Mouse (Mus musculus): ENCODE data around the gene Uba7. TPM values are rescaled to one million over a fixed set of nuclear protein-coding genes. Genes with fewer than 3 reads are reported as not detected.

The Uba7 gene
- total and polyA plus RNA-seq, 3 experiments = 18.1 to 44.1 TPM; not detected in 1

GRCm38 (mm10) chr9:107971690-107972541, 3.4 kb upstream of the Uba7 start (continued):
- TF ChIP-seq E2F4 (IDR thresholded peaks at IDR 0.05; ENCODE audit: borderline replicate concordance, low read depth, low read length) (no peak), JUND (IDR thresholded peaks at IDR 0.05; ENCODE audit: low read depth, low read length) (no peak), ZC3H11A (IDR thresholded peaks at IDR 0.05; ENCODE audit: low read depth, low read length) (no peak), UBTF (IDR thresholded peaks at IDR 0.05; ENCODE audit: borderline replicate concordance, insufficient read depth, low read depth, low read length) (no peak)

- H3K9ac ChIP-seq (ENCODE audit: control insufficient read depth, low read depth, low read length, poor library complexity, severe bottlenecking) = peak overlapping the region; percentile 65
- H3K27ac ChIP-seq (ENCODE audit: control insufficient read depth, low read depth, low read length) = peak overlapping the region; percentile 100
- peaks cover 25 to 72% of the 10 kb centered on the region in 2 experiments for H3K4me1 ChIP-seq (ENCODE audit: control insufficient read depth in 1 of 2, insufficient read depth in 2 of 2, low read length in 2 of 2)
- H3K4me3 ChIP-seq (ENCODE audit: control insufficient read depth in 1 of 2, insufficient read depth in 1 of 2, low read depth in 2 of 2, low read length in 2 of 2) = peak overlapping the region; percentile 28 to 29
- no peaks in the 10 kb centered on the region for H3K9me3 ChIP-seq (replicated peaks; ENCODE audit: insufficient read depth, low read length)
- peaks cover 21% of the 10 kb centered on the region for H3K79me2 ChIP-seq (ENCODE audit: control insufficient read depth, insufficient read depth, low read length, poor library complexity)
- no peaks in the 10 kb centered on the region for H3K27me3 ChIP-seq (ENCODE audit: control insufficient read depth in 1 of 2, insufficient read depth in 2 of 2, low read length in 2 of 2)
- peak; percentile 90 for DNase-seq (ENCODE audit: low read depth, low spot score)
- peaks cover 0 to 47% of the 10 kb centered on the region in 2 experiments; a peak in 3 of 4 replicates for H3K36me3 ChIP-seq (ENCODE audit: control insufficient read depth in 1 of 2, insufficient read depth in 2 of 2, low read length in 2 of 2)
- no peak for TF ChIP-seq SMC3 (IDR thresholded peaks at IDR 0.05; ENCODE audit: low read depth, low read length)
- TF ChIP-seq HCFC1 (IDR thresholded peaks at IDR 0.05; ENCODE audit: low read depth, low read length) = no peak
- no peak for TF ChIP-seq ZKSCAN1 (IDR thresholded peaks at IDR 0.05; ENCODE audit: low read depth, low read length)
- no peak for TF ChIP-seq CHD2 (IDR thresholded peaks at IDR 0.05; ENCODE audit: low read length)
- TF ChIP-seq CTCF (IDR thresholded peaks at IDR 0.05 in 2 of 3, conservative IDR thresholded peaks at IDR 0.05 in 1 of 3; ENCODE audit: control insufficient read depth in 1 of 3, insufficient read depth in 1 of 3, low read depth in 2 of 3, low read length in 3 of 3, poor library complexity in 1 of 3, severe bottlenecking in 1 of 3) = no peak
- no peak for TF ChIP-seq NRF1 (IDR thresholded peaks at IDR 0.05; ENCODE audit: insufficient read depth, low read depth, low read length, poor library complexity, severe bottlenecking)
- TF ChIP-seq MXI1 (IDR thresholded peaks at IDR 0.05; ENCODE audit: low read depth, low read length) = no peak
- no peak for TF ChIP-seq ZMIZ1 (IDR thresholded peaks at IDR 0.05; ENCODE audit: low read depth, low read length)
- no peak for TF ChIP-seq RAD21 (IDR thresholded peaks at IDR 0.05; ENCODE audit: low read depth, low read length)
- TF ChIP-seq MYB (IDR thresholded peaks at IDR 0.05; ENCODE audit: low read depth, low read length) = no peak
- no peak for TF ChIP-seq SIN3A (IDR thresholded peaks at IDR 0.05; ENCODE audit: low read length)
- 0 out of 2 replicates have a peak, but pooled peaks have one; percentile 54 for TF ChIP-seq POLR2AphosphoS5 (IDR thresholded peaks at IDR 0.05; ENCODE audit: borderline replicate concordance, low read depth, low read length)
- no peak for TF ChIP-seq JUND (IDR thresholded peaks at IDR 0.05; ENCODE audit: low read depth, low read length)
- no peak for TF ChIP-seq KAT2A (conservative IDR thresholded peaks at IDR 0.05; ENCODE audit: low read depth, low read length)
- TF ChIP-seq CHD1 (IDR thresholded peaks at IDR 0.05; ENCODE audit: low read depth, low read length) = no peak
- peak; percentile 86 for TF ChIP-seq GATA1 (IDR thresholded peaks at IDR 0.05; ENCODE audit: low read depth, low read length)
- TF ChIP-seq MYC (IDR thresholded peaks at IDR 0.05; ENCODE audit: low read depth, low read length) = no peak
- no peak for TF ChIP-seq MAX (IDR thresholded peaks at IDR 0.05; ENCODE audit: low read length)
- no peak for TF ChIP-seq ELF1 (IDR thresholded peaks at IDR 0.05; ENCODE audit: low read depth, low read length)
- no peak for TF ChIP-seq GABPA (IDR thresholded peaks at IDR 0.05; ENCODE audit: low read depth, low read length)
- TF ChIP-seq USF2 (IDR thresholded peaks at IDR 0.05; ENCODE audit: borderline replicate concordance in 1 of 2, insufficient read depth in 1 of 2, low read depth in 1 of 2, low read length in 2 of 2) = no peak
- TF ChIP-seq BHLHE40 (IDR thresholded peaks at IDR 0.05; ENCODE audit: borderline replicate concordance, low read depth, low read length) = no peak
- TF ChIP-seq MAZ (IDR thresholded peaks at IDR 0.05; ENCODE audit: low read depth, low read length) = no peak
- no peak for TF ChIP-seq MAFK (IDR thresholded peaks at IDR 0.05; ENCODE audit: borderline replicate concordance, low read depth, low read length)
- TF ChIP-seq ETS1 (IDR thresholded peaks at IDR 0.05; ENCODE audit: low read depth, low read length) = peak; percentile 89
- TF ChIP-seq RCOR1 (IDR thresholded peaks at IDR 0.05; ENCODE audit: low read depth, low read length) = no peak
- no peak for TF ChIP-seq E2F4 (IDR thresholded peaks at IDR 0.05; ENCODE audit: borderline replicate concordance, low read depth, low read length)
- peak; percentile 21; the same call in 1 of the 2 replicates for TF ChIP-seq TBP (IDR thresholded peaks at IDR 0.05; ENCODE audit: low read depth, low read length)
- TF ChIP-seq POLR2AphosphoS2 (IDR thresholded peaks at IDR 0.05; ENCODE audit: low read length) = no peak
- TF ChIP-seq USF1 (IDR thresholded peaks at IDR 0.05; ENCODE audit: low read depth, low read length) = no peak
Observed at GRCm38 (mm10) chr9:107974491-107975171, 674 bp upstream of the Uba7 start.

All from MEL (cell line).